Mouse (Mus musculus): ENCODE measurements around the gene Vamp2. TPM values are rescaled to one million over a fixed set of nuclear protein-coding genes. Genes with fewer than 3 reads are reported as not detected.
A peak's percentile ranks its signal among the peaks of the same experiment; 100 is the strongest.

The Vamp2 gene
- polyA plus RNA-seq, 1 experiment from 2014 or later, result 355 TPM

DNA sequence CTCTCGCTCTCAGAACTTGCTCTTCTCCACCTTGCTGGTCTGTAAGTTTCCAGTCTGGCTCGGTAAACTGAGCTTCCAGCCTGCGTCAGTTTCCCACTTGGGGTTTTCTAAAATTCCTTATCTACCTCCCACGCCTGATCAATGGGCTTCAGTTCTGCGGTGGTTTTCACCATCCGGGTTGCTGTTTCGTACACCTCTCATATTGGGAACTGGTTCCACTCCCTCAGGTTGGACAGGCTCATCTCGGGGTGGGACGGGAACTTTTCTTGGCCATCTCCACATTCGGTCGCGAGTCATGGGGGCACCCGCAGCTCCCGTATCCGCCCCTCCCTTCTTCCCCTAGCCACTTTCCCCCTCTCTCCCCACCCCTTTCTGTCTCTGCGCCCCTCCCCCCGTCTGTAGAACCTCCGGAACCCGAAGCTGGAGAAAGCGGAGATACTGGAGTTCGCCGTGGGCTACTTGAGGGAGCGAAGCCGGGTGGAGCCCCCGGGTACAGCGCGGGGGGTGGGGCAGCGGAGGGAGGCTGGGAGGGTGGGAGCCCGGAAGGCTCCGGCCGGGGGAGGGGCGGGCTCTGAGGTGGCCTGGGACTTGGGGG is 33.5 kb downstream of the Vamp2 start:
- Histone ChIP-seq H3K9ac (replicated peaks) (peak overlapping the region; percentile 63), H3K36me3 (no peaks in the 10 kb centered on the region), H3K4me1 (peaks cover 63% of the 10 kb centered on the region), H3K27me3 (replicated peaks) (peaks cover 5% of the 10 kb centered on the region; the same call in 1 of the 2 replicates), H3K27ac (replicated peaks) (peak overlapping the region; percentile 79), H3K4me3 (replicated peaks) (peak overlapping the region; percentile 85), H3K9me3 (replicated peaks) (no peaks in the 10 kb centered on the region), H3K4me2 (peak overlapping the region; percentile 97)
- 1% methylated on average over 32 of the region's 32 CpGs for WGBS
- ATAC-seq (ENCODE audit: low FRiP score), result no peak

DNA sequence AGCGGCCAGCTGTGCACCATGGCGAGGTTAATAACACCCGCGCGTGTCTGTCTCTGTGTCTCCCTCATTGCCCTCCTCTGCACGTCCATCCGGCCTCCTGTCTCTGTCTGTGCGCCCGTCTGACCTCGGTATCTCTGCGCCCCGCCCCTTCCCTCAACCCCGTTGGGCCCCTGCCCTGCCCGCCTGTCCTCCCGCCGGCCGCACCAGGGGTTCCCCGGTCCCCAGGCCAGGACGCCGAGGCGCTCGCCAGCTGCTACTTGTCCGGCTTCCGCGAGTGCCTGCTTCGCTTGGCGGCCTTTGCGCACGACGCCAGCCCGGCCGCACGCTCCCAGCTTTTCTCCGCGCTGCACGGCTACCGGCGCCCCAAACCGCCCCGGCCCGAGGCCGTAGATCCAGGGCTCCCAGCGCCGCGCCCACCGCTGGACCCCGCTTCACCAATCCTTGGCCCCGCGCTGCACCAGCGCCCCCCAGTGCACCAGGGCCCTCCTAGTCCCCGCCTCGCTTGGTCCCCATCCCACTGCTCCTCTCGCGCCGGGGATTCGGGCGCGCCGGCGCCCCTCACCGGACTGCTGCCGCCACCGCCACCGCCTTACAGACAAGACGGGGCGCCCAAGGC is 34.2 kb downstream of the Vamp2 start, which contains the start of gene 9130213A22Rik:
TSS of gene 9130213A22Rik (minus strand) at position 254 of the 616 bp plus-strand sequence.
- Histone ChIP-seq H3K4me2 (peak within 1 kb of the TSS; percentile 97), H3K9ac (replicated peaks) (peak within 1 kb of the TSS; percentile 63), H3K4me3 (replicated peaks) (peak within 1 kb of the TSS; percentile 85), H3K27me3 (replicated peaks) (peaks cover 7% of the 10 kb centered on the region; the same call in 1 of the 2 replicates), H3K9me3 (replicated peaks) (no peaks in the 10 kb centered on the region), H3K4me1 (peaks cover 57% of the 10 kb centered on the region), H3K36me3 (no peaks in the 10 kb centered on the region), H3K27ac (replicated peaks) (peak within 1 kb of the TSS; percentile 79)
- under 1% methylated on average over 65 of the region's 66 CpGs for WGBS
- ATAC-seq (ENCODE audit: low FRiP score), result peak; percentile 48

DNA sequence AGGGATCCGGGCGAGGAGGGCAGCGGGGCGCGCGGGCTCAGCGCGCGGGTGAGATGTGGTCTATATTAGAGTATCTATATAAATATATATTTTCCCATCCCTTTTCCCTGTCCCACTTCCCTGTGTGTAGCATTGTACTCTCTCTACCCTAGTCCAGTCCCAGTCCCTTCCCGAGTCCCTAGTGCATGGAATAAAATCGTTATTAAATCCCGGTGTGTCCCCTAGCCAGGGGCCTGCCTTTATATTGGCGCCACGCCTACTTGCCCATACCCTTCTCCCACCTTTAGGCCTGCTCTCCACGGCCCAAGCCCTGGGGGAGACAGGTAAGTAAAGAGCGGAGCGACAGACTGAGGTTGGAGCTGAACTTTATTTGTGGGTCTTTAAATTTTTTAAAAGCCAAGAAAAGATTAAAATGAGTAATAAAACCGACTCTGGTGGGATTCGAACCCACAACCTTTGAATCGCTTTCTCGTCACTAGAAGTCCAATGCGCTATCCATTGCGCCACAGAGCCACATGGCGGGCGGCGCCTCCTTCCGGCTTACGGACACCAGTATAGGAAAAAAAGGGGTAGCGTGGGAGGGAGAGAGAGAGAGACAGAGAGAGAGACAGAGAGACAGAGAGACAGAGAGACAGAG is 34.9 kb downstream of the Vamp2 start:
- H3K4me1 ChIP-seq, result peaks cover 56% of the 10 kb centered on the region
- H3K4me2 ChIP-seq, result peak overlapping the region; percentile 97
- peak overlapping the region; percentile 88 for H3K27ac ChIP-seq (replicated peaks)
- peak overlapping the region; percentile 63 for H3K9ac ChIP-seq (replicated peaks)
- under 1% methylated on average over 29 of the region's 29 CpGs for WGBS
- no peaks in the 10 kb centered on the region for H3K9me3 ChIP-seq (replicated peaks)
- H3K36me3 ChIP-seq, result no peaks in the 10 kb centered on the region
- peak overlapping the region; percentile 85 for H3K4me3 ChIP-seq (replicated peaks)
- no peak for ATAC-seq (ENCODE audit: low FRiP score)
- H3K27me3 ChIP-seq (replicated peaks), result peaks cover 9% of the 10 kb centered on the region; the same call in 1 of the 2 replicates

DNA sequence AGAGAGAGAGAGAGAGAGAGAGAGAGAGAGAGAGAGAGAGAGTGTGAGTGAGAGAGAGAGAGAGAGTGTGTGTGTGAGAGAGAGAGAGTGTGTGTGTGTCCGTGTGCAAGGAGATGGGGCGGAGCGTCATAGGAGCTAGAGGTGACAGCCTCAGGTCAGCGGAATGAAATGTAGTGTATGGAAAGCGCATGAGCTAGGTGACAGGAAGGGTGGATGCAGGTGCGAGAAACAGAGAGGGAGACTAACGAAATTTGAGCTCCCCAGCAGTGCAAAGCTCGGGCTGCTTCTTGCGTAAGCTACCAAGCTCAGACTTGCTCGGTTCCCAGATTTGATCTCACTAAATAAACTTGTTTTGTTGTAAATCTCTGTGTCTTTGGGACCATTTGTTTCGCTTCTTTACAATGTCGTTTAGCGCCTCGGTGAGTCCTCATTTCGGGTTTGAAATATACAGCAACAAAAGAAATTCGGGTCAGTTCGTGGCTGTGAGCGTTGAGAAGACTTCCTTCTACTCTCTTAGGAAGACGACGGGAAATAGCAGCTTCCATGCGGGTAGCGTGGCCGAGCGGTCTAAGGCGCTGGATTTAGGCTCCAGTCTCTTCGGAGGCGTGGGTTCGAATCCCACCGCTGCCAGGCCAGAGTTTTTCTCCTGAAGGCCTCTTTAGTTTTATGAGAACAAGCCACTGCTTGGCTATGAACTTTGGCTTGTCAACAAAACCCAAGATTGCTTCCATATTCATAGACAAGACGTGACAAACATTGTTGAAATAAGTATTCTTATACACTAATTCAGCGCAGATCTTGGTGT is 35.6 kb downstream of the Vamp2 start:
- Histone ChIP-seq H3K27ac (replicated peaks) (peak overlapping the region; percentile 88), H3K4me3 (replicated peaks) (peak overlapping the region; percentile 85), H3K36me3 (no peaks in the 10 kb centered on the region), H3K9me3 (replicated peaks) (no peaks in the 10 kb centered on the region), H3K9ac (replicated peaks) (peak overlapping the region; percentile 62), H3K4me1 (peaks cover 51% of the 10 kb centered on the region), H3K27me3 (replicated peaks) (peaks cover 14% of the 10 kb centered on the region; the same call in 1 of the 2 replicates), H3K4me2 (peak overlapping the region; percentile 97)
- peak; percentile 74 for ATAC-seq (ENCODE audit: low FRiP score)
- WGBS, result under 1% methylated on average over 31 of the region's 31 CpGs

DNA sequence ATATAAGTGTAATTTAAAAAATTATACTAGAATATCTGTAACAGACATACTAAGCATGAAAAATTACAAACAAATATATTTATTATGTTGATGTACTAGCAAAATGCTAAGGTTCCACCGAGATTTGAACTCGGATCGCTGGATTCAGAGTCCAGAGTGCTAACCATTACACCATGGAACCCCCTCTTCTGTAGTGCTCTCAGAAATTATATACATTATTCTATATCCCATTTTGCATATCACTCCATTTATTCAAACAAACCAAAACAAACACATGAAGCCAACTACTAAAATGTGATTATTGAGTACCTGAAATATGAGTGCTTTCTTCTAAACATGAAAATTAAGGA is 36.2 kb downstream of the Vamp2 start:
- Histone ChIP-seq H3K27ac (replicated peaks) (peak overlapping the region; percentile 88; the same call in 1 of the 2 replicates), H3K9me3 (replicated peaks) (no peaks in the 10 kb centered on the region), H3K36me3 (no peaks in the 10 kb centered on the region), H3K4me1 (peaks cover 45% of the 10 kb centered on the region), H3K9ac (replicated peaks) (no peak overlapping the region), H3K4me3 (replicated peaks) (peak overlapping the region; percentile 85; the same call in 1 of the 2 replicates), H3K4me2 (peak overlapping the region; percentile 97), H3K27me3 (replicated peaks) (peaks cover 14% of the 10 kb centered on the region; the same call in 1 of the 2 replicates)
- peak; percentile 68 for ATAC-seq (ENCODE audit: low FRiP score)
- WGBS, result 2% methylated on average over 3 of the region's 3 CpGs

DNA sequence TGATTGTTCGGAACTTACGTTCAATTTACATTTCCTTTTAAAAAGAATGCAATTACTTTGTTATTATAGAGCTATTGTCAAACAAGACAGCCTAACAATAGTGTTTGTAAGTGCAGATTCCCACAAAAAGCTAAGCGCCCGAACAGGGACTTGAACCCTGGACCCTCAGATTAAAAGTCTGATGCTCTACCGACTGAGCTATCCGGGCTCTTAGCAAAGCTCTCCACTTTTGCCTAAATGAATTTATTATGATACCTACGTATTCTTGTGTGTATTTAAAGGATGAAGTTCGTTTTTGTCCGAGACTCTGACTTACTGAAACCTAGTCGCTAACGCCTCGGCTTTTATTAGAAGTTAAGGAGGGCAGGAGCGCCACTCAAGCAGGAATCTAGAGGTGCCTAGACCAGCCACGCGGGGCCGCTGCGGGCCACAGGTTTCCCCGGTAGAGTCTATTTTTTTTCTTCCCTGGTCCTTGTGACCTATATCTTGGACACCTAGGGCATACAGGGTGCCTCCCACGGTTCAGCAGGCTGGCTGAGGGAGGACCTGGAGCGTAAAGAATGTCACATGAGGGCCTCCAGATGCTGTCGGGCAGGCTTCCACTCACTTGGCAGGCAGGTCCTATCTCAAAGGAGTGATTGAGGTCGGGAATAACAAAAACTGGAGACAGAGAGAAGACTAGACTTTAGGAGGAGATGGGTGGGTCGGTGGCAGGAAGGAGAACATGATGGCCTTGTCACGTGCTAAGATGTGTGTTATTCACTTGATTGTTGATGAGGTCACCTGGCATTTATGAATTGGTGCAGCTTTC is 37.0 kb downstream of the Vamp2 start:
- Histone ChIP-seq H3K27me3 (replicated peaks) (peaks cover 12% of the 10 kb centered on the region), H3K9ac (replicated peaks) (peak overlapping the region; percentile 55), H3K9me3 (replicated peaks) (no peaks in the 10 kb centered on the region), H3K36me3 (no peaks in the 10 kb centered on the region), H3K4me1 (peaks cover 38% of the 10 kb centered on the region), H3K4me3 (replicated peaks) (peak overlapping the region; percentile 59), H3K27ac (replicated peaks) (peak overlapping the region; percentile 85), H3K4me2 (peak overlapping the region; percentile 85)
- peak; percentile 56 for ATAC-seq (ENCODE audit: low FRiP score)
- WGBS, result under 1% methylated on average over 24 of the region's 24 CpGs

DNA sequence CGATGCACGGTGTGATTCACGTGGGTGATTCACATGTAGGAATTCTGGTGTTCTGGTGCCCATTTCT is 37.4 kb downstream of the Vamp2 start, which contains the start of gene Aloxe3:
TSS of gene Aloxe3 (plus strand) at position 45 of the 67 bp plus-strand sequence.
- H3K27ac ChIP-seq (replicated peaks), result peak within 1 kb of the TSS; percentile 85
- peak within 1 kb of the TSS; percentile 55 for H3K9ac ChIP-seq (replicated peaks)
- 3% methylated on average over 3 of the region's 3 CpGs for WGBS
- ATAC-seq (ENCODE audit: low FRiP score), result no peak
- H3K4me2 ChIP-seq, result peak within 1 kb of the TSS; percentile 85
- peak within 1 kb of the TSS; percentile 59 for H3K4me3 ChIP-seq (replicated peaks)
- H3K27me3 ChIP-seq (replicated peaks), result peaks cover 8% of the 10 kb centered on the region
- no peaks in the 10 kb centered on the region for H3K9me3 ChIP-seq (replicated peaks)
- H3K4me1 ChIP-seq, result peaks cover 33% of the 10 kb centered on the region
- no peaks in the 10 kb centered on the region for H3K36me3 ChIP-seq

DNA sequence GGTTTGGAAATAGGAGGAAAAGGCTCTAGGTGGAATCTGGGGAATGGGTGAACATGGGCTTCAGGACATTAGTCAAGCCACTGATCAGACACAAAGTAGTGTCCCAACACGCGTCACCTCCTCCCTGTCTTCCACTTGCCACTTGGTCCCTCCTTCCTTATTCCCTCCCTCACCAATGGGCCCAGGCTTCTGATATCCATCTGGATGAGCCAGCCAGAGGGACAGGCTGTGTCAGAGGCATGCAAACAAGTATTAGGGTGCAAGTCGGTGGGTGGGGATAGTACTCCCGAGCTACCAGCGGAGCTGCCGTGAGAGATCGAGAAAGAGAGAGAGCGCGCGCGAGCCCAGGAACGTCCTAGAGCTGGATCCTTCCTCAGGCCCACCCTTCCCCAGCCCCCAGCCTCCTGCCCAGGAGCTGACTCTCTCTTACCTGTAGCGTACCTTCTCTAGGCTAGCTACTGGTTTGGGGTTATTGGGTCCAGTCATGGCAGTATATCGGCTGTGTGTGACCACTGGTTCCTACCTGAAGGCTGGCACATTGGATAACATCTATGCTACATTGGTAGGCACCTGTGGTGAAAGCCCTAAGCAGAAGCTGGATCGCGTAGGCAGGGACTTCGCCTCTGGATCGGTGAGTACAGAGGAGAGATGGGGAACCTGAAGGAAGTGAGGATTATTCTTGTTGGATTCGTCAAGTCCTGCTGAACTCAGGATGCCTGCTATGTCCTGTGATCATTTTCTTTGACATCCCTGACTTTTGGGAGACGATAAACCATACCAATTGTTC is 37.8 kb downstream of the Vamp2 start:
- Histone ChIP-seq H3K4me3 (replicated peaks) (peak overlapping the region; percentile 59), H3K27ac (replicated peaks) (peak overlapping the region; percentile 85), H3K9ac (replicated peaks) (peak overlapping the region; percentile 55), H3K4me1 (peaks cover 29% of the 10 kb centered on the region), H3K27me3 (replicated peaks) (peaks cover 8% of the 10 kb centered on the region; the same call in 1 of the 2 replicates), H3K36me3 (no peaks in the 10 kb centered on the region), H3K9me3 (replicated peaks) (no peaks in the 10 kb centered on the region), H3K4me2 (peak overlapping the region; percentile 85)
- no peak for ATAC-seq (ENCODE audit: low FRiP score)
- WGBS, result 12% methylated on average over 19 of the region's 20 CpGs

DNA sequence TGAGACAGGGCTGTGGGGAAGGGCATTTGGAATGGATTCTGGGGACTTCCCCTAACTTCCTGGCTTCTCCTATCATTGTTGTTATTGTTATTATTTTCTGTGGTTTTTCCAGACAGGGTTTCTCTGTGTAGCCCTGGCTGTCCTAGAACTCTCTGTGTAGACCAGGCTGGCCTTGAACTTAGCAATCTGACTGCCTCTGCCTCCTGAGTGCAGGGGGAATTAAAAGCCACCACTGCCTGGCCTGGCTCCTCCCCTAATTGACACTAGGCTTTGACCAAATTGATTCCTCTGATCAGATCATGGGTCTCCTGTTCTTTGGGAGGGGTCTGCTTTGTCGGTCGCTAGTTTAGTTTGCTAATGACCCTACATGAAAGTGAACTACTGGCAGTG is 38.4 kb downstream of the Vamp2 start:
- H3K36me3 ChIP-seq, result no peaks in the 10 kb centered on the region
- peak overlapping the region; percentile 55; the same call in 1 of the 2 replicates for H3K9ac ChIP-seq (replicated peaks)
- peaks cover 23% of the 10 kb centered on the region for H3K4me1 ChIP-seq
- H3K4me3 ChIP-seq (replicated peaks), result peak overlapping the region; percentile 59
- 0 out of 2 replicates have a peak overlapping the region, but pooled peaks have one; percentile 85 for H3K27ac ChIP-seq (replicated peaks)
- WGBS, result 50% methylated on average over 2 of the region's 2 CpGs
- no peaks in the 10 kb centered on the region for H3K9me3 ChIP-seq (replicated peaks)
- ATAC-seq (ENCODE audit: low FRiP score), result no peak
- peaks cover 8% of the 10 kb centered on the region; the same call in 1 of the 2 replicates for H3K27me3 ChIP-seq (replicated peaks)
- H3K4me2 ChIP-seq, result peak overlapping the region; percentile 85

DNA sequence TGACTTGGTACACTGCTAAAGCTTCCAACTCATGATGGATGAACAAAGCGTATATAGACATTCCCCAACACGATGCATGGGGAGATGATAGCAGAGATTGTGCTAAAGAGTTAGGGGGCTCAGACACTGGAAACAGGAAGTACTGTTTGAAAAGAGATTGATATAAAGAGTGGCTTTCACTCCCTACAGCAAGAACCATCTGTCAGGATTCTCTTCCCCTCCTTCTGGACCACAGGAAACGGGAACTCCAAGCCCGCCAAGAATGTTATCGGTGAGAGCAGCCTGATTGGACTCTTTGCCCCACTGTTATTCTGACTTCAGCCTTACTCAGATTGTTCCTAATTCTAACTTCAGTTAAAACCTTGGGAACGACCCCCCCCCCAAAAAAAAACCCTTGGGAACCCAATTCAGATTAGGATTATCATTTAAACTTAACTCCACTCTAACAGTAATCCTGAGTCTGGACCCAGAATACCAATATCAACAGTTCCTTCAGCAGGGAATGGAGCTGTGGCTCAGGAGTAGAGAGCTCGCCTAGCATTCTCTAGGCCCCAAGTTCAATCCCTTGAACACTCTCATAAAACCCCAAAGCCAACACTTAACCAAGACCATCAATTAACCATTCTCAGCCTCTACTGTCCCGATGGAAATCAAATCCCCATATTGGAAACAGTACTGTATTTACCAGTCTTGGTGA is 40.3 kb downstream of the Vamp2 start:
- no peak for ATAC-seq (ENCODE audit: low FRiP score)
- no peaks in the 10 kb centered on the region for H3K36me3 ChIP-seq
- peaks cover 17% of the 10 kb centered on the region for H3K4me1 ChIP-seq
- no peak overlapping the region for H3K27ac ChIP-seq (replicated peaks)
- 77% methylated on average over 8 of the region's 8 CpGs for WGBS
- no peak overlapping the region for H3K9ac ChIP-seq (replicated peaks)
- H3K9me3 ChIP-seq (replicated peaks), result no peaks in the 10 kb centered on the region
- no peak overlapping the region for H3K4me2 ChIP-seq
- H3K4me3 ChIP-seq (replicated peaks), result no peak overlapping the region
- peaks cover 14% of the 10 kb centered on the region; the same call in 1 of the 2 replicates for H3K27me3 ChIP-seq (replicated peaks)

Measured in neural tube, embryonic 15.5 days (tissue).